9 mouse cellular contexts compared by ENCODE assay signal in genomic region chr3:79783630-79784361, GRCm38 (mm10). TPM values are rescaled to one million over a fixed set of nuclear protein-coding genes. Genes with fewer than 3 reads are reported as not detected.
DNase-seq lines count a peak whose midpoint lies in the region; ATAC-seq and TF ChIP-seq lines count a peak whose summit lies in the region.
"Had no signal": no experiment of that assay in that cellular context is flagged by ENCODE, and none has a peak within 500 bp of the region (broad histone marks: within the 10 kb centered on the region; RNA-seq: fewer than 3 reads in every experiment).

No protein-coding gene starts in this region.

- H3K27ac ChIP-seq in gastrocnemius, adult 2 months: peak overlapping the region; percentile 88
- peak overlapping the region; percentile 79 for H3K27ac ChIP-seq in heart, postnatal 0 days (ENCODE audit: low read depth)
- no peak overlapping the region for H3K27ac ChIP-seq in midbrain, embryonic 14.5 days (replicated peaks; ENCODE audit: low read depth, low read length)

- peak overlapping the region; percentile 60 for H3K4me3 ChIP-seq in gastrocnemius, adult 2 months
- H3K4me3 ChIP-seq in heart, postnatal 0 days (ENCODE audit: low read depth, low read length): peak overlapping the region; percentile 35
- H3K4me3 ChIP-seq in midbrain, embryonic 14.5 days (replicated peaks; ENCODE audit: low read depth, low read length): no peak overlapping the region

- peak overlapping the region; percentile 49; the same call in 1 of the 2 replicates for H3K9ac ChIP-seq in heart, postnatal 0 days (replicated peaks; ENCODE audit: low read depth, low read length)
- H3K9ac ChIP-seq in midbrain, embryonic 14.5 days (replicated peaks; ENCODE audit: low read length): no peak overlapping the region

- H3K4me2 ChIP-seq in heart, postnatal 0 days (ENCODE audit: low read depth, low read length): peak overlapping the region; percentile 63
- peak overlapping the region; percentile 10; the same call in 1 of the 2 replicates for H3K4me2 ChIP-seq in midbrain, embryonic 14.5 days (ENCODE audit: low read length)

- TF ChIP-seq CTCF in gastrocnemius, adult 2 months (IDR thresholded peaks at IDR 0.05): no peak
- TF ChIP-seq CTCF in brain, embryonic 14.5 days (IDR thresholded peaks at IDR 0.05; ENCODE audit: borderline replicate concordance, extremely low read depth, insufficient read depth, insufficient read length): no peak
- TF ChIP-seq CTCF in heart, postnatal 0 days (IDR thresholded peaks at IDR 0.05; ENCODE audit: low read depth): no peak

- TF ChIP-seq POLR2A in brain, embryonic 14.5 days (IDR thresholded peaks at IDR 0.05; ENCODE audit: borderline replicate concordance, extremely low read depth, insufficient read depth, insufficient read length, poor library complexity, severe bottlenecking): no peak

- intact Hi-C loops in gastrocnemius, adult 2 months (cut with DNase I): no loop called here
- intact Hi-C loops in gastrocnemius, postnatal 14 days (cut with DNase I; ENCODE audit: low total_unique reads): no loop called here

- 14% methylated on average over 10 of the region's 10 CpGs for WGBS in heart, postnatal 0 days
- WGBS in midbrain, embryonic 14.5 days: 62% methylated on average over 10 of the region's 10 CpGs

- no peaks in the 10 kb centered on the region for H3K4me1 ChIP-seq in heart, postnatal 0 days (ENCODE audit: control insufficient read depth, insufficient read depth)
- no peaks in the 10 kb centered on the region for H3K4me1 ChIP-seq in midbrain, embryonic 14.5 days (ENCODE audit: control insufficient read depth, insufficient read depth, low read length)

- peak; percentile 39 for DNase-seq in gastrocnemius, adult 2 months
- DNase-seq in gastrocnemius, postnatal 14 days: no peak
- peak; percentile 19 for DNase-seq in brain, embryonic 14.5 days (ENCODE audit: low read depth)
- peak; percentile 46 for DNase-seq in heart, postnatal 0 days (ENCODE audit: low spot score)
- no peak for DNase-seq in midbrain, embryonic 14.5 days
- DNase-seq in cerebellum, postnatal 36 days: no peak
- DNase-seq in thymus, adult 18-20 months: no peak
- DNase-seq in adrenal gland, adult 18-20 months (ENCODE audit: low spot score in 2 of 2): no peak

- ATAC-seq in heart, postnatal 0 days (ENCODE audit: insufficient read depth, low read depth): peak; percentile 73
- no peak for ATAC-seq in midbrain, embryonic 14.5 days (ENCODE audit: low FRiP score, low TSS enrichment)

- TF ChIP-seq EP300 in heart, postnatal 0 days (IDR thresholded peaks at IDR 0.05; ENCODE audit: low read depth): no peak

- no peaks in the 10 kb centered on the region for H3K9me3 ChIP-seq in heart, postnatal 0 days (replicated peaks; ENCODE audit: control insufficient read depth, low read length)
- no peaks in the 10 kb centered on the region for H3K9me3 ChIP-seq in midbrain, embryonic 14.5 days (ENCODE audit: control insufficient read depth, low read length)

- no peaks in the 10 kb centered on the region for H3K36me3 ChIP-seq in heart, postnatal 0 days (replicated peaks; ENCODE audit: control insufficient read depth, insufficient read depth, low read length)
- H3K36me3 ChIP-seq in midbrain, embryonic 14.5 days (ENCODE audit: control insufficient read depth, insufficient read depth, low read length): no peaks in the 10 kb centered on the region

- H3K27me3 ChIP-seq in heart, postnatal 0 days (ENCODE audit: control insufficient read depth, insufficient read depth, low read length): no peaks in the 10 kb centered on the region
- no peaks in the 10 kb centered on the region for H3K27me3 ChIP-seq in midbrain, embryonic 14.5 days (ENCODE audit: control insufficient read depth, insufficient read depth, low read length)

RNA-seq across cellular contexts. Expression of gene Rxfp1, which starts 46.1 kb away (rescaled TPM):
- total RNA-seq in gastrocnemius, adult 2 months (2021): not detected
- not detected for total RNA-seq in gastrocnemius, postnatal 14 days (2021)
- polyA plus RNA-seq in brain, embryonic 14.5 days (2012; rRNA removed): 0.19 and 0.29 TPM in 2 replicates
- total RNA-seq in heart, postnatal 0 days (2014; rRNA removed; ENCODE audit: low replicate concordance): 18.4 and 27.6 TPM in 2 replicates
- polyA plus RNA-seq in heart, postnatal 0 days (2015; fragmentation: Nextera tagmentation; extraction: Ambion mirVana): 5.4 and 6.3 TPM in 2 replicates
- not detected in 2 replicates for polyA plus RNA-seq in midbrain, embryonic 14.5 days (2014; fragmentation: Nextera tagmentation; extraction: Ambion mirVana)
- total RNA-seq in adrenal gland, adult 18-20 months (2021): not detected
- total RNA-seq: neutrophil, adult 5-6 weeks had no signal

Comparison
In these comparisons a context has a peak if more than half of its experiments do, and no peak if none do; other contexts are left out.
1. DNase-seq: peak in gastrocnemius, adult 2 months (single experiment), brain, embryonic 14.5 days (single experiment) and heart, postnatal 0 days (single experiment); none in gastrocnemius, postnatal 14 days (single experiment), midbrain, embryonic 14.5 days (single experiment), cerebellum, postnatal 36 days (0 of 2), thymus, adult 18-20 months (0 of 2) and adrenal gland, adult 18-20 months (0 of 2).
2. RNA of gene Rxfp1, which starts 46.1 kb away (total RNA-seq): 18.4 to 27.6 TPM in heart, postnatal 0 days; not detected in gastrocnemius, postnatal 14 days, not detected in gastrocnemius, adult 2 months and not detected in adrenal gland, adult 18-20 months; every median in the first group is over 10 times any median in the second.